Mouse (Mus musculus) left cerebral cortex, postnatal 25 days (tissue): ENCODE results near the gene Olfr90. TPM values are rescaled to one million over a fixed set of nuclear protein-coding genes. Genes with fewer than 3 reads are reported as not detected.

Source experiments
- total RNA-seq, 2 experiments: library from RNA; stranded (reverse); gene quantifications; 2 replicates each; pipeline ENCODE4 v1.2.3; 2021

Olfr90 gene
- total RNA-seq, 2 experiments from 2014 or later: not detected

Other genes with a start within 250 kb of the Olfr90 start
- gene Trim15, start 221.3 kb downstream of the Olfr90 start, total RNA-seq: not detected
- not detected for gene Trim10, start 218.9 kb downstream of the Olfr90 start, total RNA-seq
- gene Trim40, start 198.4 kb downstream of the Olfr90 start, total RNA-seq: not detected
- gene Trim31, start 190.4 kb downstream of the Olfr90 start, total RNA-seq: not detected
- 1 to 10 TPM; 5.4 to 7.4 TPM for gene Rnf39, start 145.6 kb downstream of the Olfr90 start, total RNA-seq
- 100 to 1,000 TPM; 119 to 132 TPM for gene Ppp1r11, start 136.8 kb downstream of the Olfr90 start, total RNA-seq
- 10 to 100 TPM; 29.8 to 34.5 TPM for gene Znrd1, start 129.9 kb downstream of the Olfr90 start, total RNA-seq
- 1 to 10 TPM; 5.0 to 5.2 TPM for gene Znrd1as, start 129.9 kb downstream of the Olfr90 start, total RNA-seq
- gene 2410137M14Rik, start 107.3 kb downstream of the Olfr90 start, total RNA-seq: under 1 TPM in 1 of 2 experiments, not detected in 1; 0.66 TPM
- gene H2-M5, start 99.0 kb downstream of the Olfr90 start, total RNA-seq: 1 to 10 TPM; 1.6 to 1.7 TPM
- gene Zfp57, start 87.3 kb downstream of the Olfr90 start, total RNA-seq: 10 to 100 TPM; 14.5 to 17.6 TPM
- 10 to 100 TPM; 51.6 to 68.2 TPM for gene Mog, start 65.1 kb downstream of the Olfr90 start, total RNA-seq
- gene Gabbr1, start 42.5 kb downstream of the Olfr90 start, total RNA-seq: 100 to 1,000 TPM; 670 to 698 TPM
- not detected for gene Olfr91, start 9.8 kb upstream of the Olfr90 start, total RNA-seq
- not detected for gene Olfr92, start 31.6 kb upstream of the Olfr90 start, total RNA-seq
- not detected for gene Olfr93, start 73.0 kb upstream of the Olfr90 start, total RNA-seq
- not detected for gene Ubd, start 105.4 kb upstream of the Olfr90 start, total RNA-seq
- not detected for gene Olfr94, start 112.5 kb upstream of the Olfr90 start, total RNA-seq
- gene Olfr95, start 124.6 kb upstream of the Olfr90 start, total RNA-seq: not detected
- not detected for gene Olfr96, start 131.6 kb upstream of the Olfr90 start, total RNA-seq
- gene Olfr97, start 148.8 kb upstream of the Olfr90 start, total RNA-seq: not detected
- not detected for gene Olfr98, start 175.2 kb upstream of the Olfr90 start, total RNA-seq
- 1 to 10 TPM; 2.4 to 2.5 TPM for gene H2-M3, start 181.7 kb upstream of the Olfr90 start, total RNA-seq
- not detected for gene Olfr99, start 195.0 kb upstream of the Olfr90 start, total RNA-seq
- gene Olfr101, start 215.8 kb upstream of the Olfr90 start, total RNA-seq: not detected
- gene Olfr102, start 228.6 kb upstream of the Olfr90 start, total RNA-seq: not detected